Mouse (Mus musculus) gastrocnemius, postnatal 4 days (tissue): ENCODE results near the gene Snw1. TPM values are rescaled to one million over a fixed set of nuclear protein-coding genes. Genes with fewer than 3 reads are reported as not detected.
"Not testable (repeated sequence)": the region's sequence is repeated elsewhere in the genome, so short reads cannot be mapped to it uniquely, and the experiment has no call there.

Source experiments
- DNase-seq, 2 experiments: peaks; one replicate each; pipeline ENCODE4 v3.0.0; 2021 to 2022; ENCODE audit warnings: low spot score in 2 of 2, mixed read lengths in 2 of 2
- long read RNA-seq, 2 experiments: library from polyadenylated mRNA; stranded (forward); transcript quantifications; one replicate each; pipeline ENCODE4 v2.0.0; 2021
- total RNA-seq, 2 experiments: library from RNA; stranded (reverse); gene quantifications; 2 replicates each; pipeline ENCODE4 v1.2.3; 2021

Snw1 gene
- 10 to 100 TPM; 55.7 to 61.5 TPM for total RNA-seq
- long read RNA-seq, experiment 1, full-length matches to known transcripts, result 94 of 104 reads
- long read RNA-seq, experiment 1, partial matches to known transcripts, result 6 of 104 reads
- long read RNA-seq, experiment 1, other reads (novel, unspliced or antisense), result 4 of 104 reads
- long read RNA-seq, experiment 2, full-length matches to known transcripts, result 80 of 95 reads
- long read RNA-seq, experiment 2, partial matches to known transcripts, result 7 of 95 reads
- long read RNA-seq, experiment 2, other reads (novel, unspliced or antisense), result 8 of 95 reads

GRCm38 (mm10) chr12:87471964-87472786 is at the start of gene Snw1:
Gene Snw1, minus strand, starts transcription at chr12:87472274.
- DNase-seq, result peak; percentile 84 to 92

DNA sequence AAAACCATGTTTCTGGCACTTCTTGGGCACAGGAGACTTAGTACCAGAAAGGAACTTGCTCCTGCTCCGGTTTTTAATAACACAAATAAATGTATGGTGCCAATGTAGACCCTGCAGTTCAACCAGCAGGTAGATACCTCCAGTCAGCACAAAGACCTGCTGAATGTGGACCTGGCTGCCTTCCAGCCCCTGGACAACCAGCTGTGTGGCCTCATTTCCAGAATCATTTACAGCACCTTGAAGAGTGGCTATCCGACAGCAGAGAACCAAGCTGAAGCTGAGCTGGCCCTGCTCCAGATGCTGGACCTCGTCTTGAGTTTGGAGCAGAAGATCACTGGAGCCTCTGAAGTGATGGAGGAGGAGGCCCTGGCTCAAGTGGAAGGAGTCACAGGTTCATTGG is 47.5 kb upstream of the Snw1 start:
- not testable (repeated sequence) for DNase-seq

DNA sequence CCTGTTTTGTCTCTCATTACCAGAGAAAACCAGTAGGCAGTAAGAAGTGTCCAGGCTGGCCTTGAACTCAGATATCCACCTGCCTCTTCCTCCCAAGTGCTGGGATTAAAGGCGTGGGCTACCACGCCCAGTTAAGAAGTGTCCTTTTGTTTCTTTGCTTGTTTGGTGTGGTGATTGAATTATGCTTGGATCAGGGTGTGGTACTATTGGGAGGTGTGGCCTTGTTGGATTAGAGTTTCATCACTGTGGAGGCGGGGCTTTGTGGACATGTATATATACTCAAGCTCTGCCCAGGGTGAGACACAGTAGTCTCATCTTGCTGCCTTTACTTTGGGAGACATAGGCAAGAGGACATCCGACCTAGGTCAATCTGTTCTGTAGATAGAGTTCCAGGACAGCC is 41.9 kb upstream of the Snw1 start, which contains the start of gene Gm8300:
Gm8300 (plus strand) TSS at position 301 of the 400 bp plus-strand sequence.
- DNase-seq, result not testable (repeated sequence)

GRCm38 (mm10) chr12:87494421-87494820 is 22.3 kb upstream of the Snw1 start, which contains the start of gene Gm5788:
Gene Gm5788, plus strand, starts transcription at chr12:87494721.
- DNase-seq, result not testable (repeated sequence)

GRCm38 (mm10) chr12:87488683-87489082 is 16.6 kb upstream of the Snw1 start:
- DNase-seq, result not testable (repeated sequence)

GRCm38 (mm10) chr12:87482482-87482881 is 10.4 kb upstream of the Snw1 start:
- DNase-seq, result not testable (repeated sequence)

- DNase-seq, result no peak
Measured at GRCm38 (mm10) chr12:87474756-87475155, 2.7 kb upstream of the Snw1 start.

GRCm38 (mm10) chr12:87471421-87471963 is 582 bp downstream of the Snw1 start:
- DNase-seq, result no peak

DNA sequence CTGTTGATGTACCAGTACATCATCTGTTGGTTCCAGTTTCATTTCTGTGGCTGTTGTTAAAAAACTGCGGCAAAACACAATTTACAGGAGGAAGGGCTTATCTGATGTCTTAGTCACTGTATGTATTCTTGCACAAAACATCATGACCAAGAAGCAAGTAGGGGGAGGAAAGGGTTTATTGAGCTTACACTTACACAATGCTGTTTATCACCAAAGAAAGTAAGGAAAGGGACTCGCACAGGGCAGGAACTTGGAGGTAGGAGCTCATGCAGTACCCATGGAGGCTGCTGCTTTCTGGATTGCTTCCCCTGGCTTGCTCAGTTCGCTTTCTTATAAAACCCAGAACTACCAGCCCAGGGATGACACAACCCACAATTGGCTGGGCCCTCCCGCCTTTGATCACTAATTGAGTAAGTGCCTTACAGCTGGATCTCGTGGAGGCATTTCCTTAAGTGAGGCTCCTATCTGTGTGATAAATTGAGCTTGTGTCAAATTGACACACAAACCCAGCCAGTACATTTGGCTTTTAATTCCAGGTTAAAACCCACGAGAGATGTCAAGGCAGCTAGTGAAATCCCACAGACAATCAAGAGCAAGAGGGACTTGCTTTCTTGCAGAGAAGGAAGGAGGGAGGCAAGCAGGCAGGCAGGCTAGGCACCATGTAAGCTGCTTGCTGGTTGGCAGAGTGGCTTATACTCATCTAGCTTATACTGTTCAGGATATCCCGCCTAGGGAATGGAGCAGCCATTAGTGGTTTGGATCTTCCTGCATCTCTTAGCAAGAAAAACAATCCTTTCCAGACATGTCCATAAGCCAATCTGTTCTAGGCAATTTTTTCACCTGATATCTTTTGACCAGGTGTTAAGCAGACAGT is 1.6 kb downstream of the Snw1 start:
- DNase-seq, result no peak

DNA sequence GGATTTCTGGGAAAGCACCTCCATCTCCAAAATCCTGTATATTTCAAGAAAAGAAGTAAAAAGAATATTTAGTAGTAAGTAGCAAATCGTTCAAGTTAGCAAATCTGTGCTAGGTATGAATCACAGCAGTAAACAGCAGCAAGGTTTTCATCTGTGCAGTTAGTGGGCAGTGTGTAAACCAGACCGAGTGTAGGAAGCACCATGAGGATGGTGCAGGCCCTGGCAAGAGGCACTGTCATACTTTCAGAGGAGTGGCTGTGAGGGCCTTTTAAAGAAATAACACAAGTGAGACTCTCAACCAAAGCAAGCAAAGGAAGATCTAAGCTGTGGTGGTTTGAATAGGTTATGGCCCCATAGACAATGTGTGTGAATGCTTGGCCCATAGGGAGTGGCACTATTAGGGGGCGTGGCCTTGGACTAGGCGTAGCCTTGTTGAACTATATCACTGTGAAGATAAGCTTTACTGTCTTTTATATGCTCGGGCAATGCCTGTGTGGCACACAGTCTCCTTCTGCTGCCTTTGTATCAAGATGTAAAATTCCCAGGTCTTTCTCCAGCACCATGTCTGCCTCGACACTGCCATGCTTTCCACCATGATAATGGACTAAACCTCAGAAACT is 7.3 kb downstream of the Snw1 start:
- DNase-seq, result no peak

- DNase-seq, result no peak
Measured at GRCm38 (mm10) chr12:87449456-87449855, 22.6 kb downstream of the Snw1 start.

GRCm38 (mm10) chr12:87444211-87444610 is 27.9 kb downstream of the Snw1 start:
- no peak for DNase-seq

DNA sequence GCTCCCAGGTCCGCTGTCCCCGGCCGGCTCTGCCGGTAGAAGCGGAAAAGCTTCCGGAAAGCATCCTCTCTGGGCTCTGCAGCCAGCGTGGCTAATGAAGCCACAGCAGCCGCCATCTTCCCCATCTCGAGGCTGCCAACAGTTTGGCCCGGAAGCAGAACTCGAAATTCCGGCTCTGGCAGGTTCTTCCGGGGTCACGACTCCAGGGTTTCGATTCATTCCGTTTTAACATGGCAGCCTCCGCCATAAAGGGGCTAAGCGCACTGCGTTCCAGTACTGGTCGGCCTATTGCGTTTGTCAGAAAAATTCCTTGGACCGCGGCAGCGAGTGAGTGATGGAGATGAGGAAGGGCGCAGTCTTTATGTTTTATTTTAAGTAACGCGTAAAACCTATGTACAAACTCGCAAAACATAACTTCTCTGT is 28.4 kb downstream of the Snw1 start, which contains the start of the genes Slirp and Alkbh1:
Slirp (plus strand) TSS at position 197 of the 423 bp plus-strand sequence.
Alkbh1 (minus strand) TSS at position 318 of the 423 bp plus-strand sequence.
- peak; percentile 78 to 89 for DNase-seq

GRCm38 (mm10) chr12:87443115-87443699 is 28.9 kb downstream of the Snw1 start:
- no peak for DNase-seq

DNA sequence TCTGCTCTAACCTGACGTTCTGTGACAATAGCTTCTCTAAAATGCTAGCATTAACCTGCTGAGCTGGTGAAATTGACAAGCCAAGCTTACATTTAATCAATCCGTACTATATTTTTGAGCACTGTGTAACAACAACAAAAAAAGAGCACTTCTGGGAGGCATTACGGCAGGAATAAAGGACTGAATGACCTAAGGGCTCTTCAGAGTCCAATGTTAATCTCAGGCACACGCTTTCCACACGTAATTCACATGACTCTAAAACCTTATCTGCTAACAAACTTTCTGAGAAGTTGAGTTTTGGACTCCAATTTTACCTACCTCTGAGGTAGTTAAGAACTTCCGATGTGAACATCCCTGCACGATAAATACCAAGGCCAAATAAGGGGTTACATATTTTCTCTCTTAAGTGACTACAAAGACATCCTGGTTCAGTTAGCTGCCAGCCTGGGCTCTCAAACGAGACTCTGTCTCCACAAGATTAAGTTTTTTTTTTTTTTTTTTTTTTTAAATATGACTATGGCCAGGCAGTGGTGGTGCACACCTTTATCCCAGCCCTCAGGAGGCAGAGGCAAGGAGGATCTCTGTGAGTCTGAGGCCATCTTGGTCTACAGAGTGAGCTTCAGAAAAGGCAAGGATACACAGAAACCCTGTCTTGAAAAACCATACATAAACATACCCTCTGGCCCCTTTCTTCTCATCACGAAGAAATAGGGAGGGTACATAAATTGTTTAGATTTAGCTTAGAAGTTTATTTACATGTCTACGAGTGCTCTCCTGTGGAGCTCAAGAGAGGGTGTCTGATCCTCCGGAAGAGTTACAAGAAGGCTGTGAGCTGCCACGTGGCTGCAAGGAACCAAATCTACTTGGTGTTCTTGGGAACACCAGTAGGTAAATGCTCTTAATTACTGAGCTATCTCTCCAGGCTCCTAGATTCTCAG is 29.6 kb downstream of the Snw1 start:
- no peak for DNase-seq

GRCm38 (mm10) chr12:87428885-87429284 is 43.2 kb downstream of the Snw1 start:
- DNase-seq, result no peak

DNA sequence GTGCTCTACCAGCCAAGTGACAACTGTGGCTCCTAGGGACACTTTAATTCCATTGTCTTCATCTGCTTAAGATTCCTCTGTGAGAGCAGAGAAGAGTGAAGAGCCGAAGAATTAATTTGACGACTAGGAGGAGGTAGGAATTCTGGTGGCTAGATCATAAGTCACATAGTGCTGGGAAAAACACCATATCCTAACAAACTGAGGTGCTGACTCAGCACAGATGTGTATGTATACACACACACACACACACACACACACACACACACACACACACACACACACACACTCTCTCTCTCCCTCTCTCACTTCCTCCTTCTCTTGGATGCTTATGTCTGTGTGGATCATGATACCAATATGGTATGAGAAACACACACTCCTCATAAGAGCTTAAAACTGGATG is 43.8 kb downstream of the Snw1 start:
- DNase-seq, result no peak

DNA sequence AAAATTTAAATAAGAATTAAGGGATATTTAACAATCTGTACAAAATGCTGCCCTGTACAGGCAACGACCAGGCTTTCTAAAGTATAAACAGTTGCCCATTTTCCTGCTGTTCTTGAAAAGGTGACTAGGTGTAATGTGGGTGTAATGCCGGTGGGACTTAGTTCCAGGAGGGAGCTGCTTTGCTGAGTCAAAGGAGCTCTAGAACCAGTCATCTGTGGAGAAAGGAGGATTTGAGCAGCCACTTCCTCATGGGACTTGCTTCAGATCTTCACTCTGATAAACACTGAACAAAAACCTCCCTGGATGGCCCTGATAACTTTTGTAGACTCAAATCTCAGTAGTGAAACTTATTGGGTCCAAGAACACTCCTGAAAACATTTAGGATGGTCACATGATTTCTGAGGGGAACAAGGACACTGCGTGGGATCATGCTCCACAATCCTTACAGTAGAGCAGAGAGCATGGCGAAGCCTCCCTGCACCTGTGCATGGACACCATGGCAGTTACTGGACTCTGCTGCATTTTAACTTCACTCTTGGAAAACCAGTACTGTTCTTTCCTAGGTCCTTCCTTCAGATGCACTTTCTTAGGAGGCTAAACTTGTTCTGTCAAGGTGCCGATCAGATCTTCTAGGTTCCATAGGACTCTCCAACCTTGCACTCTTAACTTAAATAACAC is 45.6 kb downstream of the Snw1 start:
- DNase-seq, result no peak
